Mouse (Mus musculus) WW6 (cell line): ENCODE results near the gene Tmem176a.

Experiments used
- DNase-seq: peaks from one replicate; pipeline ENCODE4 v3.0.0-alpha.2; 2013; ENCODE audit warnings: low read depth, low spot score

Gene Tmem176a

DNA sequence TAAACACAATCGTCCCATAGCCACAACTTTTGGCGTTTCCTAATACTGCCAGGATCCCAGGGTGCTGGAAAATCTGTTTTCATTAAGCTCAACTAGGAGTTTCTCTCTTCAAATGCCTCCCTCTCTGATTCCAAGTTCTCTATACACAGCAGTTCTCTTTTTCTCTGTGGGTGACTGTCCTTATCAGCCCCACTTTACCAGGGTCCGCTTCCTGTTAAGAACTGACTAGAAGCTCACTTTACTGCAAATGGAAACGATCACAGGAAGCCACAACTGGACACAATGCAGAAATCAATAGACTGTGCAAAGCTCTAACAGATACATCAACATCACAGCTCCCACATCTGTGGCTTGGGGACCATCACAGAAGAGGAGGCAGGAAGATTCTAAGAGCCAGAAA, 53.5 kb downstream of the Tmem176a start:
- no peak for DNase-seq

GRCm38 (mm10) chr6:48894938-48895818, 54.5 kb downstream of the Tmem176a start:
- DNase-seq: no peak

DNA sequence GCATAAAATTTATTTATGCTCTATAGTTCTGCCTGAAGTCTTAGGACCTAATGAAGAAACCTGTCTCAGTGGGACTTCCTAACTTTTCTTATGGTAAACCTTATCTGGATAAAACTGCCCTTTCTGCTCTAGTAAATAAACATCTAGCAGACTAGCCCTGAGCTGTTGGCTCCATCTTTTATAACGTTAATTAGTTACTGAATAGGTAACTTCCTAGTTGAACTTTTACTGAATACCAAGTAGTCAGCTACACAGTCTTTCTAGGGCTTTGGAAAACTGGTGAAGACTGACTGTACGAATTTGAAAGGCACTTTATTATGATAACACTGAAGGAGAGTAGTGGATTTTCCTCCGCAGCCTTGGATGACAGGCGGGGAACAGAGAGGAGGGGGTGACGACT, 55.2 kb downstream of the Tmem176a start:
- DNase-seq: no peak
